Mouse (Mus musculus): ENCODE results near the gene Coq10a. TPM values are rescaled to one million over a fixed set of nuclear protein-coding genes. Genes with fewer than 3 reads are reported as not detected.

Coq10a gene
- 12.9 and 13.0 TPM in 2 replicates for polyA plus RNA-seq (2014; fragmentation: Nextera tagmentation; extraction: Ambion mirVana)

DNA sequence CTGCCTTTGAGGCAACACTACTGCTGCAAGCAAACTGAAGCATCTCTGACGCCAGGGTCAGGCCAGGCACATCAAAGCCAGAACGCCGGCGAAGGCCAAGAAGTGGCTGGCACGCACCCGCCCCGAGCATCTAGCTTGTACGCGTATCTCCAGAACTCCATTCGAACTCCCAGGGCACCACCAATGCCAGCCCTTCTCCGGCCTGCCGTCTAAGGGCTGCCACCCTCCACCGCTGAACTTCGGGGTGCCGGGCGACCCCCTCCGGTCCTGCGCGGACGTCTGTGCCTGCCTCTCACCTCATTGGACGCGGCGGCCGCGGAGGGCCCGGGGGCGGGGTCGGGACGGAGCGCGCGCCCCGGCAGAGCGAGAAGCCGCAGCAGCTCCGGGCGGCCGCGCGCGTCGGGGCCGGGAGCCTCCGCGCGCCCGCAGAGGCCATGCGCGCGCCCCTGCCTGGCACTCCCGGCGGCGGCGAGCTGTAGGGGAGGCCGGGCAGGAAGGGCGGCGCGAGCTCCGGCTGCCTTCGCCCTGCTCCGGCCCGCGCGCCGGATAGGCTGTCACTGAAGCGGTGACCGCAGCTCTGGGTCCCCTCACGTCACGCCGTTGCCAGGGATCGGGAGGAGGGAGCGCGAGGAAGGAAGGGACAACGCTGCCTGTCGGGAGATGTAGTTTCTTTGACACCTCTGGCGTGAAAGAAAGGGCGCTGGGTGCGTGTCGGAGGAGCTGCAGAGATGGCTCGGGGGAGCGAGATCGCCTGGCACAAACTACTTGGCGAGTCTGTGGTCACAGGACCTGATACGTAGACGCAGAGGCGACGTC lies at the start of gene Coq10a:
TSS of gene Coq10a (minus strand) at position 596 of the 816 bp plus-strand sequence.
- H3K9ac ChIP-seq (replicated peaks; ENCODE audit: low read depth, low read length), result peak within 1 kb of the TSS; percentile 69
- peak within 1 kb of the TSS; percentile 87 for H3K4me2 ChIP-seq (replicated peaks; ENCODE audit: low read depth, low read length)
- H3K9me3 ChIP-seq (ENCODE audit: control insufficient read depth, low read depth, low read length), result no peaks in the 10 kb centered on the region
- peaks cover 8% of the 10 kb centered on the region; the same call in 1 of the 2 replicates for H3K4me1 ChIP-seq (ENCODE audit: control insufficient read depth, insufficient read depth, low read length)
- peaks cover 5% of the 10 kb centered on the region; the same call in 1 of the 2 replicates for H3K36me3 ChIP-seq (ENCODE audit: control insufficient read depth, insufficient read depth, low read length)
- under 1% methylated on average over 87 of the region's 87 CpGs for WGBS
- peak; percentile 93 for ATAC-seq (ENCODE audit: insufficient number of reproducible peaks, insufficient read depth, low FRiP score, low read depth)
- no peaks in the 10 kb centered on the region for H3K27me3 ChIP-seq (ENCODE audit: control insufficient read depth, insufficient read depth, low read length)
- peak within 1 kb of the TSS; percentile 66 for H3K4me3 ChIP-seq (ENCODE audit: low read depth, low read length)
- H3K27ac ChIP-seq (ENCODE audit: low read length), result peak within 1 kb of the TSS; percentile 89

- Histone ChIP-seq H3K36me3 (ENCODE audit: control insufficient read depth, insufficient read depth, low read length) (peaks cover 30% of the 10 kb centered on the region), H3K9ac (replicated peaks; ENCODE audit: low read depth, low read length) (no peak overlapping the region)
- no peak for ATAC-seq (ENCODE audit: insufficient number of reproducible peaks, insufficient read depth, low FRiP score, low read depth)
Observed at GRCm38 (mm10) chr10:128414848-128415247, 46.1 kb upstream of the Coq10a start.

GRCm38 (mm10) chr10:128413076-128413475 lies 44.3 kb upstream of the Coq10a start:
- Histone ChIP-seq H3K9me3 (ENCODE audit: control insufficient read depth, low read depth, low read length) (no peaks in the 10 kb centered on the region), H3K4me3 (ENCODE audit: low read depth, low read length) (no peak overlapping the region), H3K9ac (replicated peaks; ENCODE audit: low read depth, low read length) (no peak overlapping the region), H3K27ac (ENCODE audit: low read length) (no peak overlapping the region), H3K36me3 (ENCODE audit: control insufficient read depth, insufficient read depth, low read length) (peaks cover 25% of the 10 kb centered on the region), H3K27me3 (ENCODE audit: control insufficient read depth, insufficient read depth, low read length) (no peaks in the 10 kb centered on the region), H3K4me1 (ENCODE audit: control insufficient read depth, insufficient read depth, low read length) (peaks cover 15% of the 10 kb centered on the region; the same call in 1 of the 2 replicates), H3K4me2 (replicated peaks; ENCODE audit: low read depth, low read length) (peak overlapping the region; percentile 94; the same call in 1 of the 2 replicates)
- WGBS, result 59% methylated on average over 1 of the region's 1 CpGs
- no peak for ATAC-seq (ENCODE audit: insufficient number of reproducible peaks, insufficient read depth, low FRiP score, low read depth)

More at GRCm38 (mm10) chr10:128414848-128415247, 46.1 kb upstream of the Coq10a start:
- Histone ChIP-seq H3K9me3 (ENCODE audit: control insufficient read depth, low read depth, low read length) (no peaks in the 10 kb centered on the region), H3K27me3 (ENCODE audit: control insufficient read depth, insufficient read depth, low read length) (no peaks in the 10 kb centered on the region), H3K4me2 (replicated peaks; ENCODE audit: low read depth, low read length) (no peak overlapping the region), H3K4me3 (ENCODE audit: low read depth, low read length) (no peak overlapping the region), H3K4me1 (ENCODE audit: control insufficient read depth, insufficient read depth, low read length) (peaks cover 15% of the 10 kb centered on the region; the same call in 1 of the 2 replicates), H3K27ac (ENCODE audit: low read length) (no peak overlapping the region)
- 82% methylated on average over 5 of the region's 5 CpGs for WGBS

- Histone ChIP-seq H3K4me2 (replicated peaks; ENCODE audit: low read depth, low read length) (peak overlapping the region; percentile 94), H3K4me1 (ENCODE audit: control insufficient read depth, insufficient read depth, low read length) (peaks cover 15% of the 10 kb centered on the region; the same call in 1 of the 2 replicates), H3K9me3 (ENCODE audit: control insufficient read depth, low read depth, low read length) (no peaks in the 10 kb centered on the region), H3K4me3 (ENCODE audit: low read depth, low read length) (peak overlapping the region; percentile 76), H3K27me3 (ENCODE audit: control insufficient read depth, insufficient read depth, low read length) (no peaks in the 10 kb centered on the region), H3K9ac (replicated peaks; ENCODE audit: low read depth, low read length) (peak overlapping the region; percentile 77; the same call in 1 of the 2 replicates), H3K36me3 (ENCODE audit: control insufficient read depth, insufficient read depth, low read length) (peaks cover 29% of the 10 kb centered on the region), H3K27ac (ENCODE audit: low read length) (peak overlapping the region; percentile 92; the same call in 1 of the 2 replicates)
- no peak for ATAC-seq (ENCODE audit: insufficient number of reproducible peaks, insufficient read depth, low FRiP score, low read depth)
- 29% methylated on average over 1 of the region's 1 CpGs for WGBS
Observed at GRCm38 (mm10) chr10:128412558-128412957, 43.8 kb upstream of the Coq10a start.

GRCm38 (mm10) chr10:128412055-128412381 lies 43.2 kb upstream of the Coq10a start:
- Histone ChIP-seq H3K4me2 (replicated peaks; ENCODE audit: low read depth, low read length) (peak overlapping the region; percentile 94), H3K27me3 (ENCODE audit: control insufficient read depth, insufficient read depth, low read length) (no peaks in the 10 kb centered on the region), H3K27ac (ENCODE audit: low read length) (peak overlapping the region; percentile 92), H3K9me3 (ENCODE audit: control insufficient read depth, low read depth, low read length) (no peaks in the 10 kb centered on the region), H3K4me1 (ENCODE audit: control insufficient read depth, insufficient read depth, low read length) (peaks cover 15% of the 10 kb centered on the region; the same call in 1 of the 2 replicates), H3K4me3 (ENCODE audit: low read depth, low read length) (peak overlapping the region; percentile 76), H3K9ac (replicated peaks; ENCODE audit: low read depth, low read length) (peak overlapping the region; percentile 77), H3K36me3 (ENCODE audit: control insufficient read depth, insufficient read depth, low read length) (peaks cover 28% of the 10 kb centered on the region)
- 1% methylated on average over 14 of the region's 14 CpGs for WGBS
- no peak for ATAC-seq (ENCODE audit: insufficient number of reproducible peaks, insufficient read depth, low FRiP score, low read depth)

GRCm38 (mm10) chr10:128411211-128412054 lies 42.6 kb upstream of the Coq10a start, which contains the start of the genes Nabp2 and Rnf41:
TSS of gene Nabp2 (minus strand) at chr10:128411492.
TSS of gene Rnf41 (plus strand) at chr10:128411657.
- H3K4me2 ChIP-seq (replicated peaks; ENCODE audit: low read depth, low read length), result peak within 1 kb of the TSS; percentile 94
- H3K27ac ChIP-seq (ENCODE audit: low read length), result peak within 1 kb of the TSS; percentile 92
- no peaks in the 10 kb centered on the region for H3K9me3 ChIP-seq (ENCODE audit: control insufficient read depth, low read depth, low read length)
- peak within 1 kb of the TSS; percentile 77 for H3K9ac ChIP-seq (replicated peaks; ENCODE audit: low read depth, low read length)
- peaks cover 23% of the 10 kb centered on the region for H3K36me3 ChIP-seq (ENCODE audit: control insufficient read depth, insufficient read depth, low read length)
- H3K27me3 ChIP-seq (ENCODE audit: control insufficient read depth, insufficient read depth, low read length), result no peaks in the 10 kb centered on the region
- ATAC-seq (ENCODE audit: insufficient number of reproducible peaks, insufficient read depth, low FRiP score, low read depth), result peak; percentile 92
- H3K4me3 ChIP-seq (ENCODE audit: low read depth, low read length), result peak within 1 kb of the TSS; percentile 76
- peaks cover 15% of the 10 kb centered on the region; the same call in 1 of the 2 replicates for H3K4me1 ChIP-seq (ENCODE audit: control insufficient read depth, insufficient read depth, low read length)
- under 1% methylated on average over 50 of the region's 50 CpGs for WGBS

DNA sequence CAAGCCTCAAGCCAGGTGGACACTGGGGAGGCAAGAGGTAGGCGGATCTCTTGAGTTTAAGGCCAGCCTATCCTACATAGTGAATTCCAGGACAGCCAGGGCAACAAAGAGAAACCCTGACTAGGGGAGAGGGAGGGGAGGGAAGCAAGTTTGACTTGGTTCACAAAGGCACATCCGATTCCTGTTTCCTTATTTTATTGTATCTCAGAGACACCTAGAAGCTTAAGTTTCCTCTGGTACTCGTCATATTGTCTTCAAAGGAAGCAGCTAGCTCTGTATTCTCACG lies 41.7 kb upstream of the Coq10a start:
- ATAC-seq (ENCODE audit: insufficient number of reproducible peaks, insufficient read depth, low FRiP score, low read depth), result no peak
- Histone ChIP-seq H3K4me3 (ENCODE audit: low read depth, low read length) (peak overlapping the region; percentile 76), H3K36me3 (ENCODE audit: control insufficient read depth, insufficient read depth, low read length) (peaks cover 16% of the 10 kb centered on the region), H3K27ac (ENCODE audit: low read length) (peak overlapping the region; percentile 92; the same call in 1 of the 2 replicates), H3K27me3 (ENCODE audit: control insufficient read depth, insufficient read depth, low read length) (no peaks in the 10 kb centered on the region), H3K4me1 (ENCODE audit: control insufficient read depth, insufficient read depth, low read length) (peaks cover 15% of the 10 kb centered on the region; the same call in 1 of the 2 replicates), H3K4me2 (replicated peaks; ENCODE audit: low read depth, low read length) (peak overlapping the region; percentile 94), H3K9ac (replicated peaks; ENCODE audit: low read depth, low read length) (0 out of 2 replicates have a peak overlapping the region, but pooled peaks have one; percentile 77), H3K9me3 (ENCODE audit: control insufficient read depth, low read depth, low read length) (no peaks in the 10 kb centered on the region)
- 17% methylated on average over 4 of the region's 4 CpGs for WGBS
